Mouse (Mus musculus) heart, embryonic 12.5 days (tissue): ENCODE measurements around the gene Map2k6. TPM values are rescaled to one million over a fixed set of nuclear protein-coding genes. Genes with fewer than 3 reads are reported as not detected.

Experiments
- ATAC-seq: fragments of 200-750 bp; cut with Nextera tagmentation; 2 replicates; pipeline ENCODE4 v1.8.0; 2017; ENCODE audit warnings: moderate TSS enrichment, moderate library complexity; ENCODE audit not compliant: insufficient number of reproducible peaks, low FRiP score
- H3K27ac ChIP-seq: fragments of 300-500 bp; sonication (generic); 2 replicates; pipeline ENCODE4 v1.5.1; 2016; ENCODE audit warnings: mild to moderate bottlenecking, moderate library complexity; ENCODE audit not compliant: poor library complexity, severe bottlenecking
- H3K27me3 ChIP-seq: fragments of 300-500 bp; sonication (generic); replicated peaks from 2 replicates; pipeline ENCODE4 v1.6.1; 2016; ENCODE audit warnings: mild to moderate bottlenecking, moderate library complexity
- H3K36me3 ChIP-seq: fragments of 300-500 bp; sonication (generic); 2 replicates; pipeline ENCODE4 v1.6.1; 2016; ENCODE audit warnings: mild to moderate bottlenecking, moderate library complexity
- H3K4me1 ChIP-seq: fragments of 300-500 bp; sonication (generic); replicated peaks from 2 replicates; pipeline ENCODE4 v1.6.1; 2016; ENCODE audit warnings: mild to moderate bottlenecking
- H3K4me2 ChIP-seq: fragments of 300-500 bp; sonication (generic); 2 replicates; pipeline ENCODE4 v1.6.1; 2016; ENCODE audit warnings: mild to moderate bottlenecking, moderate library complexity
- H3K4me3 ChIP-seq: fragments of 300-500 bp; sonication (generic); 2 replicates; pipeline ENCODE4 v1.5.1; 2016; ENCODE audit warnings: mild to moderate bottlenecking
- H3K9ac ChIP-seq: fragments of 300-500 bp; sonication (generic); 2 replicates; pipeline ENCODE4 v1.6.1; 2016; ENCODE audit warnings: mild to moderate bottlenecking, moderate library complexity
- H3K9me3 ChIP-seq: fragments of 300-500 bp; sonication (generic); replicated peaks from 2 replicates; pipeline ENCODE4 v1.6.1; 2016; ENCODE audit warnings: mild to moderate bottlenecking, moderate library complexity
- WGBS: fragments of 180-500 bp; shearing (Covaris S2); methylation state at CpG from one replicate; pipeline ENCODE4 v1.1.7; 2016; 5-methylcytosine and 5-hydroxymethylcytosine counted together
- polyA plus RNA-seq: library from polyadenylated mRNA; unstranded; fragments of >200 nt; fragmentation: Nextera tagmentation; extraction: Ambion mirVana; gene quantifications from 2 replicates; pipeline ENCODE4 v1.2.1, GENCODE M21; 2016

Map2k6 gene
- polyA plus RNA-seq, 1 experiment from 2014 or later = 13.7 TPM

DNA sequence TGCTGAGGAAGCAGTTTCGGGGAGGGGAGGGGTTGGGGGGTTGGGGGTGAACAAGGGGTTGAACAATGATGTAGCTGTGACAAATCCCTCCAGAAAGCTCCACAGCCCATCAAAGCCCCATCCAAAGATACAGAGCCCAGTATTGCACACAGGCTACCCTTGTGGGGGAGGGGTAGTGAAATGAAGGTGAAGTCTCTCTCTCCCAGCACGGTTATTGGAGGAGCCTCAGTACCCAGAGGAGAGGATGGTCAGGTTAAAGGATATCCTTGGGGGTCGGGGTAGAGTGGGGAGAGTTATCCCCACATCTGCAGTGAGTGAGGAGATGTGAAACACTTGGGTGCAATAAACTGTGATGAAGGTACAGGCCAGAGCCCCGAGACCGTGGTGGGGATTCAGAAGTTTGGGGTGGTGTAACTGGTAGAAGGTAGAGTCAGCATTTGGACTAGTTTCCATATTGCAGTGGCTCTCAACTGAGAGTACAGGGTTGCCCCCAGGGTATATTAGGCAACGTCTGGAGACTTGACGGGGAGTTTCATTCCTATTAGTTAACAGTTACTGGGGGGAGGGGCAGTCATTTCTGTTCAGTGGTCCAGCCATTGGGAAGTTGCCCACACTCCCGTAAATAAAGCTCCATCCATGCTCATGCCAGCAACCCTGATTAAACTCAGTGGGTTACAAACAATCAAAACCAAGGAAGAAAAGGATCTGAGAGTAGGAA is 37.1 kb downstream of the Map2k6 start:
- H3K4me3 ChIP-seq = no peak overlapping the region
- H3K36me3 ChIP-seq = peaks cover 3% of the 10 kb centered on the region; the same call in 1 of the 2 replicates
- H3K4me1 ChIP-seq = no peaks in the 10 kb centered on the region; the same call in 1 of the 2 replicates
- 75% methylated on average over 8 of the region's 8 CpGs for WGBS
- peaks cover 10% of the 10 kb centered on the region; the same call in 1 of the 2 replicates for H3K9me3 ChIP-seq
- 0 out of 2 replicates have a peak, but pooled peaks have one; percentile 16 for ATAC-seq
- no peak overlapping the region for H3K27ac ChIP-seq
- H3K9ac ChIP-seq = no peak overlapping the region
- no peaks in the 10 kb centered on the region for H3K27me3 ChIP-seq
- H3K4me2 ChIP-seq = no peak overlapping the region

DNA sequence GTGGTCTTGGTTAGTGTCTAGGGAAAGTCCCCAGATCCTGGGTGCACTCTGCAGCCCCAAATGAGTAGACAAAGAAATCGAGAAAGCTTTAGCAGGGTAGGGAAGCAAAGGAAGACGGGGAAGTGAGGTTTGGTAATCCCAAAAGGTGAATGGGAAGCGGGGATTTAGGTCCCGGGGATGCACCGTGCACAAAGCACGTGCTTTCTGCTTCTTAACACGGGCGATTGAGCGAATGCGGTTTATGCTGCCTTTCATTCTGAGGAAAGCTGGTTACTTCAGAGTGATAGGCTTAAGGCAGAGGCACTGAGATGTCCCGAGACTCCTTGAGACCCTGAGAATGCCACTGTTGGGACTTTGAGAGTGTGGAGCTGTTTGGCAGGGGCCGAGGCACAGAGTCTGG is 38.1 kb downstream of the Map2k6 start:
- ATAC-seq = no peak
- WGBS = 81% methylated on average over 12 of the region's 12 CpGs
- no peak overlapping the region for H3K4me3 ChIP-seq

DNA sequence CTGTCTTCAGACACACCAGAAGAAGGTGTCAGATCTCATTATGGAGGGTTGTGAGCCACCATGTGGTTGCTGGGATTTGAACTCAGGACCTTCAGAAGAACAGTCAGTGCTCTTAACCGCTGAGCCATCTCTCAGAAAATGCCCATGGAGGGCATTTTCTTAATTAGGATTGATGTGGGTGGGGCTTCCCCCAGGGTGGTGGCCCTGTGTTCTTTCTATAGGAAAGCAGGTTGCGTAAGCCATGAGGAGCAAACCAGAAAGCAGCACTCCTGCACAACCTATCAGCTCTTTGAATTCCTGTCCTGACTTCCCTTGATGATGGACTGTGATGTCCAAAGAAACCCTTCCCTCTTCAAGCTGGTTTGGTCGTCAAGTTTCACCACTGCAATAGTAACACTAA is 39.2 kb downstream of the Map2k6 start:
- no peak overlapping the region for H3K4me3 ChIP-seq
- peaks cover 14% of the 10 kb centered on the region; the same call in 1 of the 2 replicates for H3K9me3 ChIP-seq
- H3K27me3 ChIP-seq = no peaks in the 10 kb centered on the region
- H3K36me3 ChIP-seq = peaks cover 3% of the 10 kb centered on the region; the same call in 1 of the 2 replicates
- no peak overlapping the region for H3K4me2 ChIP-seq
- H3K4me1 ChIP-seq = no peaks in the 10 kb centered on the region; the same call in 1 of the 2 replicates
- 84% methylated on average over 3 of the region's 3 CpGs for WGBS
- H3K27ac ChIP-seq = no peak overlapping the region
- no peak for ATAC-seq
- H3K9ac ChIP-seq = no peak overlapping the region

More for the DNA sequence above, 38.1 kb downstream of the Map2k6 start:
- H3K4me2 ChIP-seq = no peak overlapping the region
- no peak overlapping the region for H3K27ac ChIP-seq
- H3K4me1 ChIP-seq = no peaks in the 10 kb centered on the region; the same call in 1 of the 2 replicates
- H3K9me3 ChIP-seq = peaks cover 11% of the 10 kb centered on the region; the same call in 1 of the 2 replicates
- no peaks in the 10 kb centered on the region for H3K27me3 ChIP-seq
- peaks cover 3% of the 10 kb centered on the region; the same call in 1 of the 2 replicates for H3K36me3 ChIP-seq
- no peak overlapping the region for H3K9ac ChIP-seq

DNA sequence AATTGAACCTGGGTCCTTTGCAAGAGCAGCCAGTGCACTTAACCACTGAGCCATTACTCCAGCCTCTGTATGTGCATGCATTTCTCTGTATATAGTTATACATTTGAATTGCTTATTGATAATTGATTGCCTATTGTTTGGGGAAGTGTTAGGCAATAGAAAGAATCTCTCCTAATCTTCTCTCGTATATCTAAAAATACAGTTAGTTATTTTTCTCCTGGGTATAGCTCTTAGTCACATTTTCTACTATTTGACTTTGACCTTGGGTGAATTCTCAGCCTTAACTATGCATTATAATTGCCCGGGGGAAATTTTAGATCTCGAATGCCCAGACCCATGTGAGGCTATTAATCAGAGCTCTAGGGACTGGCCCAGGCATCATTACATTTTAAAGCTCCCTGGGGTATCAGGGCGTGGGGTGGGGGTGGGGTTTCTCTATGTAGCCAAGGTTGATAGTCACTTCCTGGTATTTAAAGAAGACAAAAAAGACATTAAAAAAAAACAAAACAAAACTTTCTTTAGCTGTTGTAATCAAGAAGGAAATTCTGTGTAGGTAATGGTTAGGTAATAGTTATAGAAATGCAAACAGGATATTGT is 39.9 kb downstream of the Map2k6 start:
- H3K9me3 ChIP-seq = peaks cover 14% of the 10 kb centered on the region; the same call in 1 of the 2 replicates
- no peak overlapping the region for H3K4me3 ChIP-seq
- H3K27me3 ChIP-seq = no peaks in the 10 kb centered on the region
- H3K9ac ChIP-seq = no peak overlapping the region
- 65% methylated on average over 4 of the region's 4 CpGs for WGBS
- no peaks in the 10 kb centered on the region; the same call in 1 of the 2 replicates for H3K4me1 ChIP-seq
- no peak for ATAC-seq
- no peak overlapping the region for H3K27ac ChIP-seq
- no peak overlapping the region for H3K4me2 ChIP-seq
- peaks cover 3% of the 10 kb centered on the region; the same call in 1 of the 2 replicates for H3K36me3 ChIP-seq

DNA sequence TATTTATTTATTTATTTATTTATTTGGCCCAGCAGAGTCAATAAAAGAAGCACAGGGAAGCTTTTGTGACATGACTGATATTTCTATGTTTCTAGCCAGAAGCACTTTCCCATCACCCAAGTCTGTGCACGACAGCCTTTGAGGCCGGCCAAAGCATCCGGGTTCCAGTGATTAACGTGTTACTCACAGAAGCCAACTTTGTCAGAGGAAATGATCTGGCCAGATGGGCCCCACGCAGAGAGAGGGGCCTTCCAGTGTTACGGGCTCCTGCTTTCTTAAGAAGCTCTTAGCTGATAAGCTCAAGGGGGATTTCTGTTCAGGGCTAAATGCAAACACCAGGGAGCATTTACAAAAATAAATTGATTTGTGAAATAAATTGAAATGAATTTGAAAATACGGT is 40.4 kb downstream of the Map2k6 start:
- no peak overlapping the region for H3K4me2 ChIP-seq
- no peak overlapping the region for H3K4me3 ChIP-seq
- WGBS = 39% methylated on average over 7 of the region's 7 CpGs
- H3K27me3 ChIP-seq = no peaks in the 10 kb centered on the region
- 0 out of 2 replicates have a peak, but pooled peaks have one; percentile 22 for ATAC-seq
- peaks cover 3% of the 10 kb centered on the region; the same call in 1 of the 2 replicates for H3K36me3 ChIP-seq
- no peak overlapping the region for H3K9ac ChIP-seq
- peaks cover 14% of the 10 kb centered on the region; the same call in 1 of the 2 replicates for H3K9me3 ChIP-seq
- H3K4me1 ChIP-seq = no peaks in the 10 kb centered on the region; the same call in 1 of the 2 replicates
- no peak overlapping the region for H3K27ac ChIP-seq

DNA sequence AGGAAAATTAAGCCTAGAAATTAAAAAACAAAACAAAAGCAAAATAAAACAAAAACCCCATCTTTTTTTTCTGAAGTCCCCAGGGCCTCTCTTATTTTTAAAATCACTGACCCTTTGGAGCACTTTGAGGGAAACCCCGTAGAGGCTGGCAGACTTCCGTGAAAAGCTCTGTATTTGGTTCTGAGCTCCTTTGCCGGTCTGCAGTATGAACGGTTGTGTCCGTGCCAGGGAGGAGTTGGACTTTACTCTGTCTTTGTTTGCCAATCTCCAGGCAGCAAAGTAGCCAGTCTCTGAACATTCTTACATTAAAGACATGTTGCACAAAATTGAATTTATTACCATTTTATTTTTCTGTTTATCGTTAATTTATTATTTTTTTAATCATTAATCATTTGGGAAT is 45.7 kb downstream of the Map2k6 start:
- H3K27ac ChIP-seq = no peak overlapping the region

DNA sequence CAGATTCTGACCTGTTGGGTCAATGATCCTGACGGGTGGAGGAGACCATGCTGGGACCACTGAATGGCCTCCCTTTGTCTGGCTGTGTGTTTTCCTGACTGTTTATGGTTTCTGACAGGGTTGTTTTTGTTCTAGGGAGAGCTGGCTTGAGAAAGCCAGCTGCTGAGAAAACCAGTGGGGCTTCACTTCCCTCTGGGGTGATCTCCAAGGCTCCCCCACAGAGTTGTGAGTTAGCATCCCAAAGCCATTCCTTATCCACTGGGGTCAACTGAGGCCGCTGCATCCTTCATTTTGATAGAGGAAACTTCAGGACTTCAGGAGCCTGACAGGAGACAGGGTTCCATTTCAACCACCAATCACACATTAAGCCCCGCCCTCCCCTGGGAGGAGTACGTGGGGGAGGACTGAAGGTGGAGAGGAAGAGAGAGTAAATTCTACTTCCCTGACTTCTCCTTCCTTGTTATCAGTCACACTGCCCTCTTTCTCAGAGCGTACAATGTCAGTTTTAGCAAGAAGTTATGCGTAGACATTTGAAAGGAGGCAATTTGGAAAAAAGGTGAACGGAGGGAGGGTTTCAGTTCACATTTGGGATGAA is 49.3 kb downstream of the Map2k6 start:
- peak; percentile 52; the same call in 1 of the 2 replicates for ATAC-seq

More for the DNA sequence above, 45.7 kb downstream of the Map2k6 start:
- Histone ChIP-seq H3K4me1 (peaks cover 17% of the 10 kb centered on the region), H3K9me3 (peaks cover 10% of the 10 kb centered on the region; the same call in 1 of the 2 replicates), H3K27me3 (peaks cover 10% of the 10 kb centered on the region; the same call in 1 of the 2 replicates), H3K9ac (no peak overlapping the region), H3K4me2 (no peak overlapping the region), H3K36me3 (no peaks in the 10 kb centered on the region), H3K4me3 (no peak overlapping the region)
- ATAC-seq = no peak
- 86% methylated on average over 6 of the region's 6 CpGs for WGBS

DNA sequence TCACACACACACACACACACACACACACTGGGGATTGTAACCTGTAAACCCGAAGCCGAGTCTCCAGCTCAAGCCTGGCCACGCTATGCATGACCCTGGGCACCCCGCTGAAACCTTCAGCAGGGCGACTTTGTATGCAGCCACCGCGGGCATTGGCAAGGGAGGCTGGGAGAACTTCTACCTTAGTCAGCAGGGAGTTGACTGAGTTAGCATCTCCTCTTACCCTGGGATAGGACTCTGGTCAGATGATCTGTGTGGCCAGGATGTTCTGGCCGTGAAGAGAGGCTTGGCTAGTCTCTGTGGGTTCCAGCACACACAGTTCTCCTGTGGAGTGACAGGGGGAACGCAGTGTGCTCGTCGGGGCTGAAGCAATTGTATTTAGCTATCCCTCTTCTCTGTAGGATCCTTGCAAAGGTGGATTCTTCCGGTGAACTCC is 49.8 kb downstream of the Map2k6 start:
- Histone ChIP-seq H3K27ac (no peak overlapping the region), H3K4me3 (peak overlapping the region; percentile 38), H3K9me3 (no peaks in the 10 kb centered on the region), H3K36me3 (no peaks in the 10 kb centered on the region), H3K9ac (peak overlapping the region; percentile 46; the same call in 1 of the 2 replicates), H3K4me1 (peaks cover 42% of the 10 kb centered on the region), H3K27me3 (peaks cover 18% of the 10 kb centered on the region; the same call in 1 of the 2 replicates), H3K4me2 (peak overlapping the region; percentile 82)
- 4% methylated on average over 12 of the region's 12 CpGs for WGBS
- no peak for ATAC-seq

More for the DNA sequence above, 49.3 kb downstream of the Map2k6 start:
- Histone ChIP-seq H3K4me1 (peaks cover 42% of the 10 kb centered on the region), H3K9me3 (no peaks in the 10 kb centered on the region), H3K4me3 (peak overlapping the region; percentile 38), H3K27me3 (peaks cover 13% of the 10 kb centered on the region; the same call in 1 of the 2 replicates), H3K27ac (no peak overlapping the region), H3K36me3 (no peaks in the 10 kb centered on the region), H3K9ac (peak overlapping the region; percentile 46; the same call in 1 of the 2 replicates), H3K4me2 (peak overlapping the region; percentile 82)
- WGBS = 4% methylated on average over 7 of the region's 7 CpGs

DNA sequence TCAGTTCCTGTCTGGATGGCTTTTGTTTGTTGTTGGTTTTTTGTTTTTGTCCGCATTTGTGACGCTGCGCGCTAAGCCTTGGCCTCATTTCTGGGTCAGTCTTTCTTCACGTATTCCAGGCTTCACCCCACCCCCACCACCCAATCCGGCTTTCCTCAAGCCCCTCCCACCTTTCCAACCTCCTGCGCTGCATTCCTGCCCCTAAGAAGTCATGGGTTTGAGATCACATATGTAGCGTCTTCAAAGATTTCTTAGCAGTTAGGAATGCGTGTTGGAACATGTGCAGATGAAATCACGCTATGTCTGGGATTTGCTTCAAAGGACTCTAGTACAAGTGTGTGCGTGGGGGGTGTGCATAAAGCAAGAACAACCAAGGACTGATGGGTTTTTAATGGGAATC is 50.3 kb downstream of the Map2k6 start:
- no peaks in the 10 kb centered on the region for H3K9me3 ChIP-seq
- H3K27ac ChIP-seq = no peak overlapping the region
- H3K4me1 ChIP-seq = peaks cover 42% of the 10 kb centered on the region
- peak overlapping the region; percentile 38 for H3K4me3 ChIP-seq
- H3K36me3 ChIP-seq = no peaks in the 10 kb centered on the region
- peak overlapping the region; percentile 82 for H3K4me2 ChIP-seq
- H3K9ac ChIP-seq = peak overlapping the region; percentile 46; the same call in 1 of the 2 replicates
- peaks cover 21% of the 10 kb centered on the region; the same call in 1 of the 2 replicates for H3K27me3 ChIP-seq
- WGBS = 13% methylated on average over 11 of the region's 11 CpGs
- 0 out of 2 replicates have a peak, but pooled peaks have one; percentile 47 for ATAC-seq

DNA sequence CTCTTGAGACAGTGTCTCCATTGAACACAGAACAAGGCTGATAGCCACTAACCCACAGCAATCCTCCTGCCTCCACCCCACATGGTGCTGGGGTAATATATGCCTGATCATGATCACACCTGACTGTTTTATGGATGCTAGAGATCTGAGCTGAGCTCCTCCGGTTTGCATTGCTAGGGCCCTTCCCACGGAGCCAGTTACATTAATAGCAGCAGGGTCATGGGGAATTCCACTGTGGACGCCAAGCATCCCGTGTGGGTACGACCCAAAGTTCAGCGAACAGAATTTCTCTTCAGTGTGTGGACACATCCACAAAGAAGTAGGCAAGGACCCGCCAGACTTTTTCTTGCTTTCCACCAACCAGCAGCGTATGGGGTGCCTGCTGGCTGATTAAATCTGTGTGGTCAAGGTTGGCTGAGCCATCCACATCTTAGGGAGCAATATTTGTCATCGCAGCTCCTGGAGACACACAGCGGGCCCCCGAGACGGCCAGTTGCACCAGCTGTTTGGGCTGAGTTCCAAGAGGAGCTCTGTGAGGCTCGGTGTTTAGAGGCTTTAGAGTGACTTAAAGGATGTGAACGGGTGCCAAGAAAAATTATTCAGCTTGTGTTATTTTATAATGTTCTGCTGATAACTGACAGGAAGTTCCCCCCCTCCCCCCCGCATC is 51.3 kb downstream of the Map2k6 start:
- H3K27ac ChIP-seq = no peak overlapping the region
- H3K36me3 ChIP-seq = no peaks in the 10 kb centered on the region
- peak overlapping the region; percentile 30; the same call in 1 of the 2 replicates for H3K4me2 ChIP-seq
- ATAC-seq = peak; percentile 44; the same call in 1 of the 2 replicates
- 50% methylated on average over 15 of the region's 15 CpGs for WGBS
- H3K27me3 ChIP-seq = peaks cover 25% of the 10 kb centered on the region; the same call in 1 of the 2 replicates
- H3K9ac ChIP-seq = no peak overlapping the region
- H3K9me3 ChIP-seq = no peaks in the 10 kb centered on the region
- H3K4me3 ChIP-seq = no peak overlapping the region
- peaks cover 42% of the 10 kb centered on the region for H3K4me1 ChIP-seq
